ENCODE assay signal across 20 mouse cellular contexts in the genomic region with DNA sequence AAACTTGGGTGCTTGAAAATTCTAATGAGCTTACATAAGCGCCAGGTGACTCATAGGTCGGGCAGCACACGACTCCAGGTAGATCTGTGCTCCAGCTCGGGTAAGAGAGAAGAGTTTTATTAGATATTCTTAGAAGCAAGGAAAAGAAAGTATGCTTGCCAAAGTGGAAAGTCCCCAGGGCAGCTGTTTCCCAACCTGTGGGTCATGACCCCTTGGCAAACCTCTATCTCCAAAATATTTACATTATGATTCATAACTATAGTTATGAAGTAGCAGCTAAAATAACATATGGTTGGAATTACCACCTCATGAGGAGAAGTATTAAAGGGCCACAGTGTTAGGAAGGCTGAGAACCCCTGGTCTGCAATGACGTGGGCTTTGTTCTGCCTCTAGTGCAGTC.
DNase-seq lines count a peak whose midpoint lies in the region; ATAC-seq and TF ChIP-seq lines count a peak whose summit lies in the region.
"Had no signal": no experiment of that assay in that cellular context is flagged by ENCODE, and none has a peak within 500 bp of the region (broad histone marks: within the 10 kb centered on the region; RNA-seq: fewer than 3 reads in every experiment).

No protein-coding gene starts in this region.

- no peaks in the 10 kb centered on the region for H3K4me1 ChIP-seq in embryonic facial prominence, embryonic 14.5 days (ENCODE audit: control insufficient read depth, insufficient read depth, low read length)
- no peaks in the 10 kb centered on the region for H3K4me1 ChIP-seq in embryonic facial prominence, embryonic 10.5 days
- peaks cover 4% of the 10 kb centered on the region; the same call in 1 of the 2 replicates for H3K4me1 ChIP-seq in forebrain, postnatal 0 days (ENCODE audit: insufficient read depth)
- H3K4me1 ChIP-seq: heart, embryonic 10.5 days; hindbrain, embryonic 12.5 days; liver, embryonic 13.5 days; midbrain, embryonic 12.5 days had no signal

- H3K27me3 ChIP-seq in embryonic facial prominence, embryonic 14.5 days (replicated peaks; ENCODE audit: control insufficient read depth, insufficient read depth, low read length): no peaks in the 10 kb centered on the region
- H3K27me3 ChIP-seq in embryonic facial prominence, embryonic 10.5 days (replicated peaks; ENCODE audit: low read depth, poor library complexity, severe bottlenecking): no peaks in the 10 kb centered on the region
- no peaks in the 10 kb centered on the region for H3K27me3 ChIP-seq in forebrain, postnatal 0 days (ENCODE audit: insufficient read depth, low read length)
- H3K27me3 ChIP-seq: hindbrain, embryonic 12.5 days; liver, embryonic 13.5 days; midbrain, embryonic 12.5 days had no signal

- H3K4me2 ChIP-seq in embryonic facial prominence, embryonic 14.5 days (ENCODE audit: low read depth, low read length): no peak overlapping the region
- H3K4me2 ChIP-seq in forebrain, postnatal 0 days (ENCODE audit: low read depth): no peak overlapping the region
- H3K4me2 ChIP-seq: hindbrain, embryonic 12.5 days; liver, embryonic 13.5 days; midbrain, embryonic 12.5 days had no signal

- no peak overlapping the region for H3K9ac ChIP-seq in embryonic facial prominence, embryonic 14.5 days (ENCODE audit: low read depth, low read length)
- no peak overlapping the region for H3K9ac ChIP-seq in forebrain, postnatal 0 days
- H3K9ac ChIP-seq: hindbrain, embryonic 12.5 days; liver, embryonic 13.5 days; midbrain, embryonic 12.5 days had no signal

- 58% methylated on average over 5 of the region's 5 CpGs for WGBS in embryonic facial prominence, embryonic 14.5 days
- WGBS in embryonic facial prominence, embryonic 10.5 days: 85% methylated on average over 5 of the region's 5 CpGs
- WGBS in forebrain, postnatal 0 days: 87% methylated on average over 5 of the region's 5 CpGs

- TF ChIP-seq CTCF in forebrain, postnatal 0 days (IDR thresholded peaks at IDR 0.05; ENCODE audit: low read depth): no peak

- H3K9me3 ChIP-seq in embryonic facial prominence, embryonic 14.5 days (ENCODE audit: control insufficient read depth, low read length): peaks cover 4% of the 10 kb centered on the region
- H3K9me3 ChIP-seq in embryonic facial prominence, embryonic 10.5 days: peaks cover 4% of the 10 kb centered on the region; the same call in 1 of the 2 replicates
- H3K9me3 ChIP-seq in forebrain, postnatal 0 days (ENCODE audit: low read length): peaks cover 6% of the 10 kb centered on the region; the same call in 1 of the 2 replicates
- H3K9me3 ChIP-seq: heart, embryonic 10.5 days had no signal

- no peak overlapping the region for H3K27ac ChIP-seq in embryonic facial prominence, embryonic 14.5 days (replicated peaks; ENCODE audit: low read depth, low read length)
- H3K27ac ChIP-seq in embryonic facial prominence, embryonic 10.5 days (replicated peaks): no peak overlapping the region
- no peak overlapping the region for H3K27ac ChIP-seq in forebrain, postnatal 0 days (ENCODE audit: low read depth, low read length)
- H3K27ac ChIP-seq: heart, embryonic 10.5 days; hindbrain, embryonic 12.5 days; liver, embryonic 13.5 days; midbrain, embryonic 12.5 days had no signal

- 0 out of 2 replicates have a peak, but pooled peaks have one; percentile 26 for ATAC-seq in embryonic facial prominence, embryonic 14.5 days (ENCODE audit: low read depth)
- no peak for ATAC-seq in forebrain, postnatal 0 days
- ATAC-seq: forebrain, embryonic 16.5 days had no signal

- DNase-seq in embryonic facial prominence, embryonic 14.5 days (ENCODE audit: low spot score): peak; percentile 29
- no peak for DNase-seq in embryonic facial prominence, embryonic 10.5 days (ENCODE audit: low spot score)
- DNase-seq in testis, postnatal 10 days (ENCODE audit: low spot score): peak; percentile 3
- DNase-seq in testis, postnatal 14 days (ENCODE audit: low spot score): no peak
- DNase-seq in fat pad, adult 2 months (ENCODE audit: extremely low read depth, low read depth, low spot score): peak; percentile 82
- DNase-seq in forebrain, postnatal 0 days: no peak
- no peak for DNase-seq in gastrocnemius, adult 8-10 months (ENCODE audit: low spot score in 2 of 2)
- no peak for DNase-seq in adrenal gland, postnatal 4 days (ENCODE audit: low spot score in 2 of 2)
- DNase-seq: cerebellum, postnatal 14 days; gastrocnemius, postnatal 14 days; heart, postnatal 10 days; kidney, adult 9 months; left cerebral cortex, postnatal 4 days; liver, embryonic 13.5 days; thymus, adult 2 months had no signal

- H3K36me3 ChIP-seq in embryonic facial prominence, embryonic 14.5 days (ENCODE audit: control insufficient read depth, insufficient read depth, low read length): no peaks in the 10 kb centered on the region
- H3K36me3 ChIP-seq in embryonic facial prominence, embryonic 10.5 days (replicated peaks): no peaks in the 10 kb centered on the region
- no peaks in the 10 kb centered on the region for H3K36me3 ChIP-seq in forebrain, postnatal 0 days (ENCODE audit: insufficient read depth)
- H3K36me3 ChIP-seq: heart, embryonic 10.5 days; hindbrain, embryonic 12.5 days; liver, embryonic 13.5 days; midbrain, embryonic 12.5 days had no signal

- no peak overlapping the region for H3K4me3 ChIP-seq in embryonic facial prominence, embryonic 14.5 days (ENCODE audit: low read depth, low read length)
- H3K4me3 ChIP-seq in embryonic facial prominence, embryonic 10.5 days: no peak overlapping the region
- H3K4me3 ChIP-seq in forebrain, postnatal 0 days (ENCODE audit: low read depth, low read length): no peak overlapping the region
- H3K4me3 ChIP-seq: erythroblast, embryonic 14.5 days; heart, embryonic 10.5 days; hindbrain, embryonic 12.5 days; liver, embryonic 13.5 days; midbrain, embryonic 12.5 days had no signal

Comparison
In these comparisons a context has a peak if more than half of its experiments do, and no peak if none do; other contexts are left out.
1. DNase-seq: peak in embryonic facial prominence, embryonic 14.5 days (single experiment), testis, postnatal 10 days (single experiment) and fat pad, adult 2 months (single experiment); none in embryonic facial prominence, embryonic 10.5 days (single experiment), testis, postnatal 14 days (single experiment), forebrain, postnatal 0 days (single experiment), gastrocnemius, adult 8-10 months (0 of 2) and adrenal gland, postnatal 4 days (0 of 2).